7 mouse cellular contexts compared by ENCODE assay signal in the genomic region with DNA sequence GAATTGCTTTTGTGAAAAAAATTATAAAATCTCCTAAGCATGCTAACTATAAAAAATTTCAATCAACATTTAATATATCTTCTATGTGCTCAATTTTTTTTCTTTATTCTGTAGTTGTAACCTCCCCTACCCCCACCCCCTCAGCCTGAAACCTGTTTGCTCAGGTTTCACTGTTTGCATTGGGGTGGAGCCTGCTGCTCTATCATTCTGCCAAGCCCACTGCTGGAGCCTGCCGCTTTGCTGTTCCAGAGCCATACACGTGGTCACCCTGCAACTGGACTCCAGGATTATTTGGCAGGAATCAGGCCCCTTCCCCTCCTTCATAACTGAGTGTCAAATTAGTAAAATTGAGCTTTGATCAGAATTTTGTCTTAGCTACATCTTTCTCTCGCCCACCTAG.
DNase-seq lines count a peak whose midpoint lies in the region; ATAC-seq and TF ChIP-seq lines count a peak whose summit lies in the region.
"Not testable (repeated sequence)": the region's sequence is repeated elsewhere in the genome, so short reads cannot be mapped to it uniquely, and the experiment has no call there.

No protein-coding gene starts in this region.

- not testable (repeated sequence) for H3K4me2 ChIP-seq in intestine, embryonic 14.5 days (ENCODE audit: low read length); intestine, embryonic 16.5 days (ENCODE audit: low read depth, low read length); stomach, embryonic 14.5 days (replicated peaks; ENCODE audit: low read depth, low read length); stomach, embryonic 16.5 days (ENCODE audit: low read depth, low read length)

- DNase-seq in adrenal gland, postnatal 10 days, result peak; percentile 2
- peak; percentile 29 to 51 for DNase-seq in cerebellum, postnatal 14 days
- not testable (repeated sequence) for DNase-seq in intestine, embryonic 14.5 days (ENCODE audit: low spot score)
- DNase-seq in liver, adult 2 months (ENCODE audit: extremely low read depth, low read depth, low spot score), result peak; percentile 25

- not testable (repeated sequence) for H3K9ac ChIP-seq in intestine, embryonic 14.5 days (ENCODE audit: low read length); intestine, embryonic 16.5 days (ENCODE audit: low read depth, low read length); liver, adult 2 months (ENCODE audit: low read depth, low read length); stomach, embryonic 14.5 days (replicated peaks; ENCODE audit: low read depth, low read length); stomach, embryonic 16.5 days (ENCODE audit: low read length)

- ATAC-seq in intestine, embryonic 14.5 days (replicated peaks; ENCODE audit: low FRiP score, low TSS enrichment, low read depth), result peak; percentile 84
- peak; percentile 77; the same call in 1 of the 2 replicates for ATAC-seq in intestine, embryonic 16.5 days
- peak; percentile 80 for ATAC-seq in stomach, embryonic 14.5 days (ENCODE audit: insufficient number of reproducible peaks, insufficient read depth, low FRiP score, low read depth)
- peak; percentile 80; the same call in 1 of the 2 replicates for ATAC-seq in stomach, embryonic 16.5 days (ENCODE audit: insufficient read depth, low FRiP score)

- 27% methylated on average over 3 of the region's 3 CpGs for whole genome bisulfite sequencing in intestine, embryonic 14.5 days
- 25% methylated on average over 3 of the region's 3 CpGs for WGBS in intestine, embryonic 16.5 days
- 26% methylated on average over 3 of the region's 3 CpGs for WGBS in liver, adult 2 months
- 27% methylated on average over 3 of the region's 3 CpGs for WGBS in stomach, embryonic 14.5 days
- 22% methylated on average over 3 of the region's 3 CpGs for WGBS in stomach, embryonic 16.5 days

- not testable (repeated sequence) for H3K27me3 ChIP-seq in intestine, embryonic 14.5 days (replicated peaks; ENCODE audit: control insufficient read depth, insufficient read depth, low read length); intestine, embryonic 16.5 days (replicated peaks; ENCODE audit: control insufficient read depth, insufficient read depth, low read length); liver, adult 2 months (ENCODE audit: control insufficient read depth, insufficient read depth, low read length); stomach, embryonic 14.5 days (ENCODE audit: control insufficient read depth, insufficient read depth, low read length); stomach, embryonic 16.5 days (ENCODE audit: control insufficient read depth, insufficient read depth, low read length)

- not testable (repeated sequence) for H3K4me1 ChIP-seq in intestine, embryonic 14.5 days (replicated peaks; ENCODE audit: control insufficient read depth, insufficient read depth, low read length); intestine, embryonic 16.5 days (ENCODE audit: control insufficient read depth, insufficient read depth, low read length); liver, adult 2 months (ENCODE audit: control insufficient read depth, insufficient read depth, low read length); stomach, embryonic 14.5 days (ENCODE audit: control insufficient read depth, insufficient read depth, low read length); stomach, embryonic 16.5 days (ENCODE audit: control insufficient read depth, insufficient read depth, low read length)

- not testable (repeated sequence) for H3K27ac ChIP-seq in intestine, embryonic 14.5 days (ENCODE audit: low read depth); intestine, embryonic 16.5 days (ENCODE audit: low read length); liver, adult 2 months (replicated peaks; ENCODE audit: insufficient read depth, low read depth, low read length); stomach, embryonic 14.5 days (ENCODE audit: low read length); stomach, embryonic 16.5 days (ENCODE audit: low read length)

- not testable (repeated sequence) for H3K79me2 ChIP-seq in liver, adult 2 months (ENCODE audit: control insufficient read depth, insufficient read depth, low read length)

- not testable (repeated sequence) for H3K9me3 ChIP-seq in intestine, embryonic 14.5 days (ENCODE audit: control insufficient read depth, low read length); intestine, embryonic 16.5 days (ENCODE audit: control insufficient read depth, low read length); stomach, embryonic 14.5 days (ENCODE audit: control insufficient read depth, low read depth, low read length); stomach, embryonic 16.5 days (replicated peaks; ENCODE audit: control insufficient read depth, low read length)

- H3K4me3 ChIP-seq in intestine, embryonic 14.5 days (ENCODE audit: low read depth, low read length); intestine, embryonic 16.5 days (ENCODE audit: low read length); liver, adult 2 months (ENCODE audit: insufficient read depth, low read depth, low read length); stomach, embryonic 14.5 days (ENCODE audit: low read depth, low read length); stomach, embryonic 16.5 days (replicated peaks; ENCODE audit: low read length): not testable (repeated sequence)

- not testable (repeated sequence) for TF ChIP-seq CTCF in liver, adult 2 months (IDR thresholded peaks at IDR 0.05; ENCODE audit: low read depth, low read length)

- not testable (repeated sequence) for TF ChIP-seq POLR2A in liver, adult 2 months (IDR thresholded peaks at IDR 0.05; ENCODE audit: extremely low read depth, insufficient read depth, low read length)

- not testable (repeated sequence) for H3K36me3 ChIP-seq in intestine, embryonic 14.5 days (ENCODE audit: control insufficient read depth, insufficient read depth, low read length); intestine, embryonic 16.5 days (ENCODE audit: control insufficient read depth, insufficient read depth, low read length); liver, adult 2 months (ENCODE audit: control insufficient read depth, insufficient read depth, low read length); stomach, embryonic 14.5 days (ENCODE audit: control insufficient read depth, insufficient read depth, low read length); stomach, embryonic 16.5 days (ENCODE audit: control insufficient read depth, insufficient read depth, low read length)
